Mouse (Mus musculus): ENCODE results near the gene Olfr447. TPM values are rescaled to one million over a fixed set of nuclear protein-coding genes. Genes with fewer than 3 reads are reported as not detected.

Gene Olfr447
- not detected in 2 replicates for polyA plus RNA-seq (2014; fragmentation: Nextera tagmentation; extraction: Ambion mirVana)

DNA sequence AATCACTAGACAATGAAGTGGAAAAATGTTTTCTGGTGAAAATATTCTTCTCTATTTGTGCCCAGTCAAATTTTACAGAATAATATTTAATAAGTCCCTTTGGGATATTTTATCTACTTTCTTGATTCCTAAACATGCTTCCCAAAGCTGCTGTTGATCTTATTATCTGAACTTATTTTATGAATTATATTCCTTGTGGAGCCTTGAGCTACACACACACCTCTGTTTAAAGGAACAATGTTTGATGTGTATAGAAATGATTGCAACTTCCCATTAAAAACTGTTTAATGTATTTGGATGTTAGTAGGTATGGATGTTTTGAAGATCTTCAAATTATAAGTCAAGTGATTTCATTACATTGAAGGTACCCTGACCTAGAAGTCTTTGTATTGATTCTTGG, at the start of gene Olfr447:
Olfr447 (plus strand) TSS at position 301 of the 400 bp plus-strand sequence.
- no peaks in the 10 kb centered on the region for H3K9me3 ChIP-seq (ENCODE audit: control insufficient read depth, low read length)
- ATAC-seq (replicated peaks; ENCODE audit: low FRiP score) (no peak), DNase-seq (ENCODE audit: low spot score) (no peak)
- no peak within 1 kb of the TSS for H3K27ac ChIP-seq (ENCODE audit: low read depth, low read length)
- no peak within 1 kb of the TSS for H3K4me3 ChIP-seq (ENCODE audit: low read depth, low read length)
- H3K9ac ChIP-seq (ENCODE audit: low read depth, low read length), result no peak within 1 kb of the TSS
- H3K4me1 ChIP-seq (replicated peaks; ENCODE audit: control insufficient read depth, insufficient read depth, low read length), result no peaks in the 10 kb centered on the region
- H3K36me3 ChIP-seq (ENCODE audit: control insufficient read depth, insufficient read depth, low read length), result no peaks in the 10 kb centered on the region
- H3K27me3 ChIP-seq (replicated peaks; ENCODE audit: control insufficient read depth, insufficient read depth, low read length), result no peaks in the 10 kb centered on the region
- H3K4me2 ChIP-seq, result no peak within 1 kb of the TSS

DNA sequence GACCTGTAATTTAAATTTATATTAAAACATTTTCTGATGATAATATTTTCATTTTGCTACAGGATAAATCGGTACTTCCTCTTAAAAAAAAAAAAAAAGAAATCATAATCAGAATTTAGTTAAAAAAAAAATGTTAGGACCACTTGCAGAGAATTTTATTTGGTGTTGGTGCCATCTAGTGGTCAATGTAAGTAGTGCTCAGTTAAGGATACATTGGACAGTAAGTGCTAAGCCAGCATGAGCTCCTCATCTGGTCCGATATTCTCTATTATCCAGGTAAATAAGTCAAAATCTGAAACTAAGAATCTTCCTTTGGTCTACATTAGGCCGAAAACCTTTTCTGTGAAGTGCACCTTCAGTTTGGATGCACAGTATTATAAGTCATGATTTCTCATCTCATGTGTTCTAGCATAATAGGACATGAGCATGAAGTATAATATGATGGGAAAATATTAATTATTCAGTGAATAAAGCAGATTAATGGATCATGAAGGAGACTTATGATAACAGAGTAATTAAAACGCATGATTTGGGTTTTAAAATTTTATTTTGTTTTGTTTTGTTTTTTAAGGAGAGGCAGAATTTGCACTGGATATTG, 48.4 kb upstream of the Olfr447 start:
- no peaks in the 10 kb centered on the region for H3K36me3 ChIP-seq (ENCODE audit: control insufficient read depth, insufficient read depth, low read length)
- H3K27me3 ChIP-seq (replicated peaks; ENCODE audit: control insufficient read depth, insufficient read depth, low read length), result no peaks in the 10 kb centered on the region
- H3K9me3 ChIP-seq (ENCODE audit: control insufficient read depth, low read length), result no peaks in the 10 kb centered on the region
- no peak for ATAC-seq (replicated peaks; ENCODE audit: low FRiP score)
- no peak overlapping the region for H3K4me2 ChIP-seq
- DNase-seq (ENCODE audit: low spot score), result no peak
- no peak overlapping the region for H3K27ac ChIP-seq (ENCODE audit: low read depth, low read length)
- no peak overlapping the region for H3K4me3 ChIP-seq (ENCODE audit: low read depth, low read length)
- no peak overlapping the region for H3K9ac ChIP-seq (ENCODE audit: low read depth, low read length)
- H3K4me1 ChIP-seq (replicated peaks; ENCODE audit: control insufficient read depth, insufficient read depth, low read length), result no peaks in the 10 kb centered on the region
- WGBS, result 10% methylated on average over 4 of the region's 4 CpGs

DNA sequence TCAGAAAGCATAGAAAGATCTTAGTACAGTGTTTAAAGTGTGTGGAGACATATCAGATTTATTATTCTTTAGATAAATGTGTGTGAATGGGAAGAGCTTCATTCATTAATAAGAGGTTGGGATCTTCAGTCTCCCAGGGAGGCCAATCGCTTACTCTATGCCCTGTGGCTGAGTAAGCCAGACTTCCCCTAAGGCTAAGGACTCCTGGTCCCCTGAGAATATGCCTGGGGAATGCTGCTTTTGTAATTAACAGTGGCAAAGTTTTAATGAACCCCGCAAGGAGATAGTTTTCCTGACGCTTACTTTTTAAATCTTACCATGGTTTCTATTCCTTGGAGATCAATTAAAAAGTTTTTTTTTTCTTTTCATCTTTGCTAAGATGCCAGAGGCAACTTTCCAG, 39.0 kb upstream of the Olfr447 start:
- 79% methylated on average over 3 of the region's 3 CpGs for WGBS
- H3K4me1 ChIP-seq (replicated peaks; ENCODE audit: control insufficient read depth, insufficient read depth, low read length), result no peaks in the 10 kb centered on the region
- no peak overlapping the region for H3K4me3 ChIP-seq (ENCODE audit: low read depth, low read length)
- H3K9ac ChIP-seq (ENCODE audit: low read depth, low read length), result no peak overlapping the region
- ATAC-seq (replicated peaks; ENCODE audit: low FRiP score), result no peak
- no peak overlapping the region for H3K4me2 ChIP-seq
- no peaks in the 10 kb centered on the region for H3K27me3 ChIP-seq (replicated peaks; ENCODE audit: control insufficient read depth, insufficient read depth, low read length)
- no peaks in the 10 kb centered on the region for H3K36me3 ChIP-seq (ENCODE audit: control insufficient read depth, insufficient read depth, low read length)
- no peak overlapping the region for H3K27ac ChIP-seq (ENCODE audit: low read depth, low read length)
- no peaks in the 10 kb centered on the region for H3K9me3 ChIP-seq (ENCODE audit: control insufficient read depth, low read length)
- no peak for DNase-seq (ENCODE audit: low spot score)

DNA sequence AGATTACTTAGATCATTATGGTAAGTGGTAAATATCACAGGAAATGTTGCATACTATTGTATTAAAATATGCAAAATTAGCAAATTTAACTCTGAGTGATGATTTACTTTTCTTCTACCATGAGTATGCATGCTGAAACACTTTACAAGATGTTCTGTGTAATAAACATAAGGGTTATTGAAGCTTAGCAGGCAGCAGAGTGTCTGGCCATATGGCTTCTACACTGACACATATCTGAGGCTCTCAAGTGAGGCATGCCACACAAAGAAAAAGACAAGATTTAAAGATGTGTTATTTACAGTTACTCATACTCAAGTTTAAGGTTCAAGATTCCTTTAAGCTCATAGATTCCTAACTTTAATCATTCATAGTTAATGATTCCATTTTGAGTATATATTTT, 32.4 kb upstream of the Olfr447 start:
- no peak for ATAC-seq (replicated peaks; ENCODE audit: low FRiP score)
- Histone ChIP-seq H3K9ac (ENCODE audit: low read depth, low read length) (no peak overlapping the region), H3K27ac (ENCODE audit: low read depth, low read length) (no peak overlapping the region), H3K4me3 (ENCODE audit: low read depth, low read length) (no peak overlapping the region), H3K9me3 (ENCODE audit: control insufficient read depth, low read length) (no peaks in the 10 kb centered on the region), H3K36me3 (ENCODE audit: control insufficient read depth, insufficient read depth, low read length) (no peaks in the 10 kb centered on the region), H3K4me1 (replicated peaks; ENCODE audit: control insufficient read depth, insufficient read depth, low read length) (no peaks in the 10 kb centered on the region), H3K27me3 (replicated peaks; ENCODE audit: control insufficient read depth, insufficient read depth, low read length) (no peaks in the 10 kb centered on the region), H3K4me2 (no peak overlapping the region)
- DNase-seq (ENCODE audit: low spot score), result no peak

DNA sequence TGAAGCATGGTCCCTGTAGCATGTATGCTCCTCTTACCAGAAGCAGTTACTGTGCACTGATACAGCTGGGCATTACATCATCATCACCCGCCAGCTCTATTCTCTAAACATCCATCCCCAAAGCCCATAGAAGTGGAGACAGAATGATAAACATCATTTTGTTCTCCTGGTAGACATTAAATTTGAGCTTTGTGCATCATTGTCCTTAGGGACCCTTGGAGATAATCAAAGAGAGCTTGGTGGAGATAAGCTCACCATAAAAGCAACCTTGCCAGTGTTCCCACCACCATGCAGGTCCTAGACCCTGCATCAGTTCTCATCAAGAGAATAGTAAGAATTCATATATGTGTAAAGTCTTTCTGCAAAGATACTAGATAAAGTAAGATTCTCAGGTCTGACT, 18.5 kb upstream of the Olfr447 start, which contains the start of gene Olfr448:
Olfr448 (plus strand) TSS at position 301 of the 400 bp plus-strand sequence.
- H3K4me1 ChIP-seq (replicated peaks; ENCODE audit: control insufficient read depth, insufficient read depth, low read length), result no peaks in the 10 kb centered on the region
- H3K4me3 ChIP-seq (ENCODE audit: low read depth, low read length), result no peak within 1 kb of the TSS
- no peaks in the 10 kb centered on the region for H3K9me3 ChIP-seq (ENCODE audit: control insufficient read depth, low read length)
- no peaks in the 10 kb centered on the region for H3K36me3 ChIP-seq (ENCODE audit: control insufficient read depth, insufficient read depth, low read length)
- no peak within 1 kb of the TSS for H3K9ac ChIP-seq (ENCODE audit: low read depth, low read length)
- H3K4me2 ChIP-seq, result no peak within 1 kb of the TSS
- no peak within 1 kb of the TSS for H3K27ac ChIP-seq (ENCODE audit: low read depth, low read length)
- ATAC-seq (replicated peaks; ENCODE audit: low FRiP score) (no peak), DNase-seq (ENCODE audit: low spot score) (no peak)
- H3K27me3 ChIP-seq (replicated peaks; ENCODE audit: control insufficient read depth, insufficient read depth, low read length), result no peaks in the 10 kb centered on the region
- 97% methylated on average over 1 of the region's 1 CpGs for WGBS

DNA sequence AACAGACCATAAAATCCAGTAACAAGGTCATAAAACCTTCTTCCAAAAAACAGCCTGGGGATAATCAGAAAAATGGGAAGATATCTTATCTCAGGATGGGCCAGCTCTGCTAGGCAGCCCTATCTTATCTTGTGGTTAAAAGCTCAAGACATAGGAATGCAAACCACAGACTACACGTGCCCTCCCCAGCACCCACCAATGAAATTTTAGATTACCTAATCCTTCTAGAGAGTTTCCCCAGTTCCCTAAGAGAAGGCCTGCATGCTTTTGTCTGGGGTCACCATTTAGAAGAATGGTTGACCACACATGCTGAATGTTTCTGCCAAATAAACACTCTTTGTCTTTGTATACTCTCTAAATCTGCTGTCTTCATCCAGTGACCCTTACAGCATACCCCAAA, 8.3 kb upstream of the Olfr447 start:
- no peaks in the 10 kb centered on the region for H3K36me3 ChIP-seq (ENCODE audit: control insufficient read depth, insufficient read depth, low read length)
- H3K4me1 ChIP-seq (replicated peaks; ENCODE audit: control insufficient read depth, insufficient read depth, low read length), result no peaks in the 10 kb centered on the region
- H3K9ac ChIP-seq (ENCODE audit: low read depth, low read length), result no peak overlapping the region
- no peaks in the 10 kb centered on the region for H3K27me3 ChIP-seq (replicated peaks; ENCODE audit: control insufficient read depth, insufficient read depth, low read length)
- no peak overlapping the region for H3K4me3 ChIP-seq (ENCODE audit: low read depth, low read length)
- H3K27ac ChIP-seq (ENCODE audit: low read depth, low read length), result no peak overlapping the region
- ATAC-seq (replicated peaks; ENCODE audit: low FRiP score), result no peak
- 8% methylated on average over 1 of the region's 1 CpGs for WGBS
- no peak overlapping the region for H3K4me2 ChIP-seq
- no peak for DNase-seq (ENCODE audit: low spot score)
- no peaks in the 10 kb centered on the region for H3K9me3 ChIP-seq (ENCODE audit: control insufficient read depth, low read length)

DNA sequence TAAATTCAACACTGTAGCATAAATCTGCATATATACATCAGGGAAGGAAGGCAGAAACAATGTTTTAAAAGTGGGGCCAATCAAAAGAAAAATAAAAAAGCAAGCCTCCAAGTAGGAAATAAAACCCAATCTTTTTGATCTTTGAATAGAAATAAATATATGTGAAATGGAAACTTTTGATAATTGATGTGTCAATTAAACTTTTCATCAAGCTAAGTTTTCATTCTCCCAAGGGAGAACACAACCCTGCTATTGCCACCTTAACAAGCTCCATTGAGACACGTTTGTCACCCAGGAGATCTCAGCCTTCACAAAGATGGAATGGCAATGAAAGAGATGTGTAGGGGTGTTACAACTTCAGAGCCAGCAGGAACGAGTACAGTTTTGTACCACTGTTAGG, 12.4 kb downstream of the Olfr447 start, which contains the start of gene Olfr446:
Olfr446 (plus strand) TSS at position 301 of the 400 bp plus-strand sequence.
- 64% methylated on average over 2 of the region's 2 CpGs for WGBS
- no peak for DNase-seq (ENCODE audit: low spot score)

DNA sequence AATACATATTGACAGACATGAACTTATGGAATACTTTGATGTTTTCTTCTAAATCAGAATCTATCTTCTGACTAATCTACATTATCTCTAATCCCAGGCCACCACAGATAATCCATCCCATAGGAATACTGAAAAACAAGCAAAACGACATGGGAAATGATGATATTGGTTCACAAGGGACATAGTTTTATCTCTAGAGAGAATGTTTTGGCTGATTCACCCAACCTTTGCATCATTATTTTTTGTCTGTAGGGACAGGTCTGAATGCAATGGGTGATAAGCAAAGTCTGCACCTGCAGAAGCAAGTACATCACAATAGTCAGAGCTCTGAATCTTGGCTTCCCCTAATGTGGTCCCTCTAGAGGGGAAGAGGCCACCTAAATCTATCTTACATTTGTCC, 40.1 kb downstream of the Olfr447 start, which contains the start of gene Olfr444:
Olfr444 (plus strand) TSS at position 301 of the 400 bp plus-strand sequence.
- 64% methylated on average over 1 of the region's 1 CpGs for WGBS
- DNase-seq (ENCODE audit: low spot score) (no peak), ATAC-seq (replicated peaks; ENCODE audit: low FRiP score) (no peak)

More for the DNA sequence above, 12.4 kb downstream of the Olfr447 start, which contains the start of gene Olfr446:
- Histone ChIP-seq H3K27me3 (replicated peaks; ENCODE audit: control insufficient read depth, insufficient read depth, low read length) (no peaks in the 10 kb centered on the region), H3K36me3 (ENCODE audit: control insufficient read depth, insufficient read depth, low read length) (no peaks in the 10 kb centered on the region), H3K27ac (ENCODE audit: low read depth, low read length) (no peak within 1 kb of the TSS), H3K4me3 (ENCODE audit: low read depth, low read length) (no peak within 1 kb of the TSS), H3K9ac (ENCODE audit: low read depth, low read length) (no peak within 1 kb of the TSS), H3K4me2 (no peak within 1 kb of the TSS), H3K4me1 (replicated peaks; ENCODE audit: control insufficient read depth, insufficient read depth, low read length) (no peaks in the 10 kb centered on the region), H3K9me3 (ENCODE audit: control insufficient read depth, low read length) (no peaks in the 10 kb centered on the region)
- no peak for ATAC-seq (replicated peaks; ENCODE audit: low FRiP score)

More for the DNA sequence above, 40.1 kb downstream of the Olfr447 start, which contains the start of gene Olfr444:
- H3K4me2 ChIP-seq, result no peak within 1 kb of the TSS
- H3K4me1 ChIP-seq (replicated peaks; ENCODE audit: control insufficient read depth, insufficient read depth, low read length), result no peaks in the 10 kb centered on the region
- H3K9ac ChIP-seq (ENCODE audit: low read depth, low read length), result no peak within 1 kb of the TSS
- no peaks in the 10 kb centered on the region for H3K9me3 ChIP-seq (ENCODE audit: control insufficient read depth, low read length)
- H3K36me3 ChIP-seq (ENCODE audit: control insufficient read depth, insufficient read depth, low read length), result no peaks in the 10 kb centered on the region
- H3K27ac ChIP-seq (ENCODE audit: low read depth, low read length), result no peak within 1 kb of the TSS
- H3K4me3 ChIP-seq (ENCODE audit: low read depth, low read length), result no peak within 1 kb of the TSS
- no peaks in the 10 kb centered on the region for H3K27me3 ChIP-seq (replicated peaks; ENCODE audit: control insufficient read depth, insufficient read depth, low read length)

Measured in liver, embryonic 11.5 days (tissue).